Mouse (Mus musculus): ENCODE results near the gene Slc24a3. TPM values are rescaled to one million over a fixed set of nuclear protein-coding genes. Genes with fewer than 3 reads are reported as not detected.

Slc24a3 gene
- polyA plus RNA-seq, 1 experiment from 2014 or later: 0.68 TPM

DNA sequence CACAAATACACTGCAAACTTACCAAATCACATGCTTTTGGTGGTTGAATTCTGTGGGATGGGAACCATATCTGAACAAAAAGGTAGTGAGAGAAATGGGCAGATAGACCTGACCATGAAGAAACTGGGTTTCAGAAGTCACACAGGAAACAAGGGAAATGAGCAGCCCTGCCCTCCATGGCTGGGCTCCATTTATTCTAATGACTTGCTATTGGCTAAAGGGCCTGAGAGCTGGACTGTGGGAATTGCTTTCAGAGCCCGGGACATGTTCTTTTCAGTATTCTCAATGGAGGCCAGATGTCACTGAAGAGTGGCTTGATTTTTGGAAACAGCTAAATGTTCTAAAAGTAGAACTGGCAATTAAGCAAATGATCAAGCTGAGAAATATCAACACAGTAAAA is 120.9 kb downstream of the Slc24a3 start:
- 61% methylated on average over 1 of the region's 1 CpGs for WGBS (ENCODE audit: insufficient replicate concordance)
- H3K36me3 ChIP-seq (replicated peaks): no peaks in the 10 kb centered on the region
- no peak overlapping the region for H3K9ac ChIP-seq
- no peak for ATAC-seq (ENCODE audit: insufficient read depth)
- H3K4me2 ChIP-seq: no peak overlapping the region
- H3K4me1 ChIP-seq (replicated peaks): no peaks in the 10 kb centered on the region
- no peak overlapping the region for H3K4me3 ChIP-seq (replicated peaks)
- no peak overlapping the region for H3K27ac ChIP-seq (replicated peaks)
- no peaks in the 10 kb centered on the region for H3K9me3 ChIP-seq (replicated peaks)
- no peaks in the 10 kb centered on the region for H3K27me3 ChIP-seq

DNA sequence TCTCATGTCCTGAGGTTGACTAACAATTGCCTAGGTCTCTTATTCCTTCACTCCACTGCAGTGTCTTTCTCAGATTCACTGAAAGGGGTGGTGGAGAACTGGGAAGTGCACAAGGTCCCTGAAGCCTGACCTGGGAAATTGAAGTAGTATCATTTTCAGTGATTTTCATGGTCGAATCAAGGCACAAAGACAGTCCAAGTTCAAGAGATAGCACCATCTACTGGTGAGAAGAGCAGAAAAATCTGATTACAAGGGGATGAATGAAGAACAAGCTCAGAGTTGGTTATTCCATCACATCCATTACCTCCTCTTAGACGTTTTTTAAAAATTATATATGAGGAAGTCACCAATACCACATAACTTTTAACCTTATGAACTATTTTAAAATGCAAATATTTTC is 123.9 kb downstream of the Slc24a3 start:
- Histone ChIP-seq H3K36me3 (replicated peaks) (no peaks in the 10 kb centered on the region), H3K4me3 (replicated peaks) (no peak overlapping the region), H3K27me3 (no peaks in the 10 kb centered on the region), H3K4me1 (replicated peaks) (no peaks in the 10 kb centered on the region), H3K9me3 (replicated peaks) (no peaks in the 10 kb centered on the region), H3K9ac (no peak overlapping the region), H3K27ac (replicated peaks) (no peak overlapping the region), H3K4me2 (no peak overlapping the region)
- WGBS (ENCODE audit: insufficient replicate concordance): 5% methylated on average over 2 of the region's 2 CpGs
- no peak for ATAC-seq (ENCODE audit: insufficient read depth)

DNA sequence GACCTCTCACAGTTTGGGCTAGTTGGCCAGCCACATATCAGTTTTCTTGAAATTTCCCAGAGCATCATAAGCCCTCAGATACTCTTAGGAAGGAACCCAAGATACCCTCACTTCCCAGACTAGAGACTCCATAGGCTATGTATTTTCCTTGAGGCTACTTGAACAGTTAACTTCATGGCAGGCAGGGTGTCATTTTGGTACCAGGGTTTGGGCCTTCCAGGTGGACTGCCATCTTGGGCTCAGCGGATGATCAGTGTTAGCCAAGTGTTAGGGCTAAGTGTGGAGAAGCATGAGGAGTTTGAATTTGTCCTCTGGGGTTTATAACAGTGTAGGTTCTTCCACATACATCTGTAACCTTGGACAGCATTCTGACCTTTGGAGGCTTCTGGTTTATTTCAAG is 124.6 kb downstream of the Slc24a3 start:
- 66% methylated on average over 1 of the region's 1 CpGs for WGBS (ENCODE audit: insufficient replicate concordance)
- H3K9ac ChIP-seq: no peak overlapping the region
- no peak overlapping the region for H3K4me2 ChIP-seq
- H3K4me3 ChIP-seq (replicated peaks): no peak overlapping the region
- H3K27ac ChIP-seq (replicated peaks): no peak overlapping the region
- H3K27me3 ChIP-seq: no peaks in the 10 kb centered on the region
- H3K36me3 ChIP-seq (replicated peaks): no peaks in the 10 kb centered on the region
- no peak for ATAC-seq (ENCODE audit: insufficient read depth)
- H3K9me3 ChIP-seq (replicated peaks): no peaks in the 10 kb centered on the region
- no peaks in the 10 kb centered on the region for H3K4me1 ChIP-seq (replicated peaks)

DNA sequence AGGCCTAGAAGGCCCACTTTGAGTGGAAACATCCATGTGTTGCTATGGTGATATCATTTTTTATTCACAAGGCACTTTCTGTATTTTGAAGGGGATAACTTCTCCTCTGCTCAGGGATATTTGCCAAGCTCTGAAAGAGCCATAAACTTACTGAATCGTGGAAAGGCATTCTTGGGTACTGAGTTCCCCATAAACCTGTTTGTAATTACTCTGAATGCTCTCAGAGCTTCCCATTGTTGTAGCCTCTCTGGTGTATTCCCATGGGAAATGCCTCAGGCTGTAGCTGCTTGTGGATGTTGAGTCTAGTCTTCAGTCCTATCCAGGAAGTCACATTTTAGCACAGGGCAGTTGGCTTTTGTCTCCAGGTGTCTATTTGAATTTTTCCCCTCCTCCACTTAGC is 125.3 kb downstream of the Slc24a3 start:
- Histone ChIP-seq H3K4me1 (replicated peaks) (no peaks in the 10 kb centered on the region), H3K9ac (no peak overlapping the region), H3K27me3 (no peaks in the 10 kb centered on the region), H3K4me3 (replicated peaks) (no peak overlapping the region), H3K9me3 (replicated peaks) (no peaks in the 10 kb centered on the region), H3K36me3 (replicated peaks) (no peaks in the 10 kb centered on the region), H3K4me2 (no peak overlapping the region), H3K27ac (replicated peaks) (no peak overlapping the region)
- WGBS (ENCODE audit: insufficient replicate concordance): 34% methylated on average over 1 of the region's 1 CpGs
- no peak for ATAC-seq (ENCODE audit: insufficient read depth)

DNA sequence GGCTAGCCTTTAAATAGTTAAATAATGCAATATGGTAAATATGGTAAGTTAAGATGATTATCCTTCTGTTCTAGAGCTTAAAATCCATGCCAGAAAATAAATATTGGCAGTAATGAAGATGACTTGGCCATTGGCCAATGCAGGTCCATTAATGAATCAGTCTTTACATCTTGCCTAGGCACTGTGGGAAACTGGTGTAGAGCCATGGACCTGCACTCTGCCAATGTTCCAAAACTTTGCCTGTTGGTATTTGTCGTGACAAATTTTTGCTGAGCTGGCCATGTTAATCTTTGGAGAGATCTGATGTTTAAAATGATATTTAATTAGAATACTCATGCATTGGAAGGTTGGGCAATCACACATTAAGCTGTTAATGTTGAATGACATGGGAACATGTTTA is 129.4 kb downstream of the Slc24a3 start:
- no peak overlapping the region for H3K9ac ChIP-seq
- peaks cover 12% of the 10 kb centered on the region; the same call in 1 of the 2 replicates for H3K4me1 ChIP-seq (replicated peaks)
- H3K36me3 ChIP-seq (replicated peaks): no peaks in the 10 kb centered on the region
- no peaks in the 10 kb centered on the region for H3K9me3 ChIP-seq (replicated peaks)
- H3K27me3 ChIP-seq: no peaks in the 10 kb centered on the region
- H3K4me2 ChIP-seq: no peak overlapping the region
- no peak overlapping the region for H3K4me3 ChIP-seq (replicated peaks)
- no peak overlapping the region for H3K27ac ChIP-seq (replicated peaks)
- WGBS (ENCODE audit: insufficient replicate concordance): 62% methylated on average over 1 of the region's 1 CpGs
- ATAC-seq (ENCODE audit: insufficient read depth): no peak

DNA sequence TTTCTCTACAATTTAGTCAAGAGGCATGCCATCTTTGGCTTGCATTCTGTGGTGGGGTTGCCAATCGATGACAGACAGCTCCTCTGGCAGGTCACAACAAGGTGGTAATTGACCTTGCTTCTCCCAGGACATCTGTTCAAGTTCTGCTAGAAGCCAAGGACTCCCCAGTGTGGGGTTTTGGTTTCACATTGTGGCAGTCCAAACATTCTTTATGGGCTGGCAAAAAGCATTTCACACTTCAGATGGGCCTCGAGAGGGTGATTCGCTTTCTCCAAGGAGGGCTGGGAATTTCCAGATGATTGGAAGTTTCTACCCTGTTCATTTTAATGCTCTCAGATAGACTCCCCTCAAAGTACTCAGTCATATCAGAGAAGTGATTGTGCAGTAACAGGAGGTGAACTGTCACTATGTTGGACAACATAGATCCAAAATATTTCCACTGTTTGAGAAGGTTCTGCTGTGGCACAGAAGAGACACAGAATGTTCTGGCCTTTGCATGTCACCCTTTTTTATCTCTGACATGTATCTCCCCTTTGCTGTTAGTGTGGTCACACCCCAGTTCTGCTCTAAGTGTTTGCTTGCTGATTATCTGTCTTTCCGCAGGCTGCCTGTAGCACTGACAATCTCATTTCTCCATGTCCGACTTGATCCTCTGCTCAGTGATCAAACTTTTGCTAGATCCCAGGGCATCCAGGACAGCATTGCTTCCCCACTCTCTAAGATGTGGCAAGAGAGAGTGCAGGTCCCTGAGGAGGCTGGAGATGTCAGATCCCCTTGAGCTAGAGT is 132.6 kb downstream of the Slc24a3 start:
- Histone ChIP-seq H3K27ac (replicated peaks) (no peak overlapping the region), H3K4me3 (replicated peaks) (no peak overlapping the region), H3K4me2 (no peak overlapping the region), H3K36me3 (replicated peaks) (no peaks in the 10 kb centered on the region), H3K9ac (no peak overlapping the region), H3K9me3 (replicated peaks) (no peaks in the 10 kb centered on the region), H3K4me1 (replicated peaks) (peaks cover 12% of the 10 kb centered on the region; the same call in 1 of the 2 replicates), H3K27me3 (no peaks in the 10 kb centered on the region)
- peak; percentile 62 for ATAC-seq (ENCODE audit: insufficient read depth)
- 38% methylated on average over 5 of the region's 5 CpGs for WGBS (ENCODE audit: insufficient replicate concordance)

DNA sequence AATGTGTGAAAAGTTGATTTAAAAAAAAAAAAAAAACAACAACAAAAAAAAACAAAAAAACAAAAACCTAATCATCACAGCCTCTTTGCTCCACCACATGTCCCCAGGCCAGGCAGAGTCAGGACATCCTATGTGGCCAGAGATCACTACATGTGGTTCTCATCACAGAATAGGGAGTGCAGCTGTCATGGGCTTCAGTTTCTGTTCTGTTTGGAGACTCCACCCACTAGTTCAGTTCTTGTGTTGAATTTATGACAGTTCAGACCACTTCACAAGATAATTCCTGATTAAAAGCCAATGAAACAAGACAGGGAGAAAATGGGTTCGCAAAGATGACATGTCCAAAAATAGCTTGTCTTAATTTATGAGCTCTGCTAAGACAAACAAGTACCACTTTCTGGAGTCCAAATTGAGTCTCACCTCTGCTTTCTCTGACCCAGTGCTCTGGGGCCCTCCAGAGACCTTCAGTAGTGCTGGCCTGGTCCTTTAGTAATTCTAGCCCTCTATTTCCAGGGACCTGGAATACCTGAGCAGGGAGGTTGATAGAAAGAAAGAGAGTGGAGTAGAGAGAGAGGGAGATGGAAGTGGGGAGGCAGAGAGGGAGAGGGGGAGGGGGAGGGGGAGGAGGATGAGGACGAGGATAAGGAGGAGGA is 139.8 kb downstream of the Slc24a3 start:
- no peaks in the 10 kb centered on the region for H3K4me1 ChIP-seq (replicated peaks)
- no peak overlapping the region for H3K9ac ChIP-seq
- no peaks in the 10 kb centered on the region for H3K9me3 ChIP-seq (replicated peaks)
- no peak for ATAC-seq (ENCODE audit: insufficient read depth)
- WGBS (ENCODE audit: insufficient replicate concordance): 28% methylated on average over 2 of the region's 2 CpGs
- H3K4me2 ChIP-seq: no peak overlapping the region
- no peak overlapping the region for H3K27ac ChIP-seq (replicated peaks)
- H3K27me3 ChIP-seq: no peaks in the 10 kb centered on the region
- no peak overlapping the region for H3K4me3 ChIP-seq (replicated peaks)
- H3K36me3 ChIP-seq (replicated peaks): no peaks in the 10 kb centered on the region

DNA sequence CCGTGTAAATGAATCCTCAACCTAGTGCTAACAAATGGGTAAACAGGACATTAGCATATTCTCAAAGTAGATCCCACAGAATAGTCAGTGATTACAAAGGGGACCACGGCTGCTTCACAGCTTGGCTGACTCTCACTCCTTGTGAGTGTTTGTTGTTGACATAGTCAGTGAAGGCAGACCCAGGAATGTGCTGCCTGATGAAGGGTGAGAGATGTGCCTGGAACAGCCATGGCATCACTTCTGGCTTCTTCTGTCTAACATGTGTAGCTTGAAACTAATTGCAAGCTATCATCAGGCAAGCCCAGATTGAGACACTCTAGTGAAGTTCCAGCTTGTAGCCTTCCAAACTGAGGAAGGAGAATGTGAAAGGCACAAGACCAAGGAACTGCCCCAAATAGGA is 151.4 kb downstream of the Slc24a3 start:
- no peak for ATAC-seq (ENCODE audit: insufficient read depth)
- H3K9me3 ChIP-seq (replicated peaks): no peaks in the 10 kb centered on the region

DNA sequence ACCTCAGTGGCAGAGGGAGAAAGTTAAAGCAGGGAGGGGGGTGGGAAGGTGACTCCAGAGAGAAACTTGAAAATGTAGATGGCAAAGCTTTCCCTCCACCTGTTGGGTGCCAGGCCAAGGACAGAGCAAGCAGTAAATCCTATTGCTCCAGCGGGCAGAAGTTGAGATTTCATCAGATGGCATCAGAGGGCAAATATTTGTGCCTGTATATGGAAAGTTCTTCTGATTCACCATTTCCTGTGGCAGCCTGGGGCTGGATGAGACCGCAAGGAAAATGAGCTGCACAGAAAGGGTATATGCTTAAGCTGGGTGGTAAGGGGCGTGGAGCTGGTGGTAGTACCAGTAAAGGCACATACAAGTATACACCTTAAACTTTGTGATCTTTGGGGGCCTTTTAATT is 153.7 kb downstream of the Slc24a3 start:
- ATAC-seq (ENCODE audit: insufficient read depth): no peak
- no peaks in the 10 kb centered on the region for H3K27me3 ChIP-seq
- H3K4me3 ChIP-seq (replicated peaks): no peak overlapping the region
- H3K27ac ChIP-seq (replicated peaks): no peak overlapping the region
- no peaks in the 10 kb centered on the region for H3K36me3 ChIP-seq (replicated peaks)
- 62% methylated on average over 3 of the region's 3 CpGs for WGBS (ENCODE audit: insufficient replicate concordance)
- H3K9ac ChIP-seq: no peak overlapping the region
- H3K4me2 ChIP-seq: no peak overlapping the region
- H3K9me3 ChIP-seq (replicated peaks): no peaks in the 10 kb centered on the region
- no peaks in the 10 kb centered on the region for H3K4me1 ChIP-seq (replicated peaks)

More for the DNA sequence above, 151.4 kb downstream of the Slc24a3 start:
- H3K4me3 ChIP-seq (replicated peaks): no peak overlapping the region
- no peak overlapping the region for H3K4me2 ChIP-seq
- no peak overlapping the region for H3K27ac ChIP-seq (replicated peaks)
- 41% methylated on average over 2 of the region's 2 CpGs for WGBS (ENCODE audit: insufficient replicate concordance)
- no peaks in the 10 kb centered on the region for H3K4me1 ChIP-seq (replicated peaks)
- no peaks in the 10 kb centered on the region for H3K27me3 ChIP-seq
- no peak overlapping the region for H3K9ac ChIP-seq
- no peaks in the 10 kb centered on the region for H3K36me3 ChIP-seq (replicated peaks)

DNA sequence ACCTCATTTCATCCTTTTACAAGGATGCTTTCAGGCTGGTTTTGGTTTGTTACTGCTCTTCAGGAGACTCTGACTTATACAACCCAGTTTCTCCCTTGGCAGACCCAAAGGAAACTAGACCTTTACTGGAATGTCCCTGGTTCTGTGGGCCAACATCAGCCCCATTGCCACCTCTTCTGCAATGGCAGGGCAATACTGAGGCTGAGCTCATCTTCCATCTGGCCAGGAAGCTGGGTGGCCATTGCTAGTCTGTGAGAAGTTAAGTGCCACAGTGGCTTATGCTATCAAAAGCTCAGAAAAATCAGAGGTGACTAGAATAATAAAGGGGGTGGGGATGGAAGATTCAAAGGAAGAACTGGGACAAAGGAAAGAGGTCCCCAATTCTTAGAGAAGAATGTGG is 154.2 kb downstream of the Slc24a3 start:
- Histone ChIP-seq H3K27ac (replicated peaks) (no peak overlapping the region), H3K27me3 (no peaks in the 10 kb centered on the region), H3K4me2 (no peak overlapping the region), H3K36me3 (replicated peaks) (no peaks in the 10 kb centered on the region), H3K4me3 (replicated peaks) (no peak overlapping the region), H3K4me1 (replicated peaks) (no peaks in the 10 kb centered on the region), H3K9me3 (replicated peaks) (no peaks in the 10 kb centered on the region), H3K9ac (no peak overlapping the region)
- no peak for ATAC-seq (ENCODE audit: insufficient read depth)

DNA sequence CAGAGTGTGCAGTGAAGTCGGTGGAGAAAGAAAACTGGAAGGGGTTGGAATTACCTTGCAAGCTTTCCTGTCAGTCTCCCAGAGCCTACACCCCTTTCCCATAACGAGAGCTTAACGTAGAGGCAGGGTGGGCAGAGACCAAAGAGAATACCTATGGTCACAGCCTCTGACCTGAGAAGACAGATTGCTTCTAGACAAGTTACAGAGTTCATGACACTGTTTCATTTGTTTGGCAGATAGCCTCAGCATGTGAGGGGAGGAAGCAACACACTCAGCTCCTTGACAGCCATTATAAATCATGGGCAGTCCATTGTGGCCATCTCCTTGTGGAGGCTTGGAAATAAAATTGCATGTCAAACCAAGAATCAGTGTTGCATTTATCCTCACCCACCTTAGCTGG is 156.9 kb downstream of the Slc24a3 start:
- no peak for ATAC-seq (ENCODE audit: insufficient read depth)
- Histone ChIP-seq H3K27ac (replicated peaks) (no peak overlapping the region), H3K27me3 (no peaks in the 10 kb centered on the region), H3K9me3 (replicated peaks) (no peaks in the 10 kb centered on the region), H3K4me3 (replicated peaks) (no peak overlapping the region), H3K36me3 (replicated peaks) (no peaks in the 10 kb centered on the region), H3K4me2 (no peak overlapping the region), H3K4me1 (replicated peaks) (no peaks in the 10 kb centered on the region), H3K9ac (no peak overlapping the region)
- WGBS (ENCODE audit: insufficient replicate concordance): 46% methylated on average over 3 of the region's 3 CpGs

DNA sequence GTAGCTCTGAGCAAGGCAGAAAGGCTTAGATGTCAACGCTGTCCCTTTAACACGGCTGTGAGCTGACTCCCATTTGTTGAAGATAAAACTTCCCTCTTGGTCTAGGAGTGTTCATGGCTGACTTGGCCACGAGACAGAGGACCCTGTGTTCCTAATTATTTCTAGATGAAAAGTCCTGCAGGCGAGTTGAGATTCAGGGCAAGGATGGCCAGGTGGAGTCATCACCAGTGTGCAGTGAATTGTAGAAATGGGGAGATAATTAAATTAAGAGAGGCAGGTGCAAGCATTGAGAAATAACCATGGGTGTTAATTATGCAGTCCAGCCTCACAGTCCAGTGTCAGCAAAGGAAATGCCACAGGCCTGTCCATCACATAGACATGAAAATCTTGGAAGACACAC is 158.3 kb downstream of the Slc24a3 start:
- Histone ChIP-seq H3K4me3 (replicated peaks) (no peak overlapping the region), H3K4me1 (replicated peaks) (no peaks in the 10 kb centered on the region), H3K9ac (no peak overlapping the region), H3K4me2 (no peak overlapping the region), H3K36me3 (replicated peaks) (no peaks in the 10 kb centered on the region), H3K9me3 (replicated peaks) (no peaks in the 10 kb centered on the region), H3K27me3 (no peaks in the 10 kb centered on the region), H3K27ac (replicated peaks) (no peak overlapping the region)
- ATAC-seq (ENCODE audit: insufficient read depth): no peak
- 63% methylated on average over 4 of the region's 4 CpGs for WGBS (ENCODE audit: insufficient replicate concordance)
